Mouse (Mus musculus): ENCODE data around the gene Tmem147. TPM values are rescaled to one million over a fixed set of nuclear protein-coding genes. Genes with fewer than 3 reads are reported as not detected.
"Not testable (repeated sequence)": the region's sequence is repeated elsewhere in the genome, so short reads cannot be mapped to it uniquely, and the experiment has no call there.

The Tmem147 gene
- total RNA-seq, 1 experiment: 137 TPM

- H3K27ac ChIP-seq (ENCODE audit: insufficient read depth, low read depth, low read length, poor library complexity, severe bottlenecking): no peak overlapping the region
- DNase-seq (ENCODE audit: low read depth, low spot score): no peak
- no peak overlapping the region for H3K9ac ChIP-seq (ENCODE audit: insufficient read depth, low read depth, low read length, poor library complexity, severe bottlenecking)
- no peaks in the 10 kb centered on the region for H3K9me3 ChIP-seq (ENCODE audit: control insufficient read depth, insufficient read depth, low read depth, low read length)
- H3K4me3 ChIP-seq (ENCODE audit: insufficient read depth in 1 of 2, low read depth in 1 of 2, low read length in 2 of 2, poor library complexity in 1 of 2, severe bottlenecking in 1 of 2): no peak overlapping the region
- in situ Hi-C loops (cut with MboI; ENCODE audit: low sequenced_read_pairs in 2 of 2, unreplicated experiment in 2 of 2): no loop called here
- H3K36me3 ChIP-seq (ENCODE audit: control insufficient read depth, insufficient read depth, low read length, poor library complexity, severe bottlenecking): no peaks in the 10 kb centered on the region
- TF ChIP-seq HCFC1 (IDR thresholded peaks at IDR 0.05; ENCODE audit: borderline replicate concordance, insufficient read depth, low read length) (no peak), ZC3H11A (IDR thresholded peaks at IDR 0.05; ENCODE audit: borderline replicate concordance, low read depth, low read length) (no peak), ZNF384 (IDR thresholded peaks at IDR 0.05; ENCODE audit: low read depth, low read length) (no peak), CHD2 (IDR thresholded peaks at IDR 0.05; ENCODE audit: low read depth, low read length) (no peak), MAFK (IDR thresholded peaks at IDR 0.05; ENCODE audit: insufficient read depth, low read depth, low read length) (no peak)
- H3K4me1 ChIP-seq (ENCODE audit: control insufficient read depth in 2 of 2, insufficient read depth in 2 of 2, low read length in 2 of 2, poor library complexity in 1 of 2): peaks cover 2 to 12% of the 10 kb centered on the region in 2 experiments; a peak in 2 of 4 replicates
Observed at GRCm38 (mm10) chr7:30749824-30750606, 20.7 kb upstream of the Tmem147 start.

- H3K4me1 ChIP-seq (ENCODE audit: control insufficient read depth in 2 of 2, insufficient read depth in 2 of 2, low read length in 2 of 2, poor library complexity in 1 of 2): peaks cover 2 to 14% of the 10 kb centered on the region in 2 experiments; a peak in 2 of 4 replicates
- no peaks in the 10 kb centered on the region for H3K9me3 ChIP-seq (ENCODE audit: control insufficient read depth, insufficient read depth, low read depth, low read length)
- no peak overlapping the region for H3K4me3 ChIP-seq (ENCODE audit: insufficient read depth in 1 of 2, low read depth in 1 of 2, low read length in 2 of 2, poor library complexity in 1 of 2, severe bottlenecking in 1 of 2)
- H3K9ac ChIP-seq (ENCODE audit: insufficient read depth, low read depth, low read length, poor library complexity, severe bottlenecking): no peak overlapping the region
- no peak for DNase-seq (ENCODE audit: low read depth, low spot score)
- no peak overlapping the region for H3K27ac ChIP-seq (ENCODE audit: insufficient read depth, low read depth, low read length, poor library complexity, severe bottlenecking)
- in situ Hi-C loops (cut with MboI; ENCODE audit: low sequenced_read_pairs in 2 of 2, unreplicated experiment in 2 of 2): no loop called here
- TF ChIP-seq ZNF384 (IDR thresholded peaks at IDR 0.05; ENCODE audit: low read depth, low read length): no peak
- no peaks in the 10 kb centered on the region for H3K36me3 ChIP-seq (ENCODE audit: control insufficient read depth, insufficient read depth, low read length, poor library complexity, severe bottlenecking)
Observed at GRCm38 (mm10) chr7:30747525-30748204, 18.3 kb upstream of the Tmem147 start.

- Histone ChIP-seq H3K9ac (ENCODE audit: insufficient read depth, low read depth, low read length, poor library complexity, severe bottlenecking) (no peak overlapping the region), H3K4me1 (ENCODE audit: control insufficient read depth in 2 of 2, insufficient read depth in 2 of 2, low read length in 2 of 2, poor library complexity in 1 of 2) (0 out of 4 replicates have a peak, but pooled peaks cover 0 to 2% of the 10 kb centered on the region in 2 experiments), H3K9me3 (ENCODE audit: control insufficient read depth, insufficient read depth, low read depth, low read length) (no peaks in the 10 kb centered on the region), H3K4me3 (ENCODE audit: insufficient read depth in 1 of 2, low read depth in 1 of 2, low read length in 2 of 2, poor library complexity in 1 of 2, severe bottlenecking in 1 of 2) (no peak overlapping the region), H3K27ac (ENCODE audit: insufficient read depth, low read depth, low read length, poor library complexity, severe bottlenecking) (no peak overlapping the region), H3K36me3 (ENCODE audit: control insufficient read depth, insufficient read depth, low read length, poor library complexity, severe bottlenecking) (no peaks in the 10 kb centered on the region)
- in situ Hi-C loops (cut with MboI; ENCODE audit: low sequenced_read_pairs in 2 of 2, unreplicated experiment in 2 of 2): no loop called here
- no peak for TF ChIP-seq ZC3H11A (IDR thresholded peaks at IDR 0.05; ENCODE audit: borderline replicate concordance, low read depth, low read length)
- no peak for TF ChIP-seq HCFC1 (IDR thresholded peaks at IDR 0.05; ENCODE audit: borderline replicate concordance, insufficient read depth, low read length)
- TF ChIP-seq CHD2 (IDR thresholded peaks at IDR 0.05; ENCODE audit: low read depth, low read length): no peak
- no peak for TF ChIP-seq ZNF384 (IDR thresholded peaks at IDR 0.05; ENCODE audit: low read depth, low read length)
- TF ChIP-seq MAFK (IDR thresholded peaks at IDR 0.05; ENCODE audit: insufficient read depth, low read depth, low read length): no peak
- DNase-seq (ENCODE audit: low read depth, low spot score): no peak
Observed at GRCm38 (mm10) chr7:30744022-30744598, 14.8 kb upstream of the Tmem147 start.

- H3K36me3 ChIP-seq (ENCODE audit: control insufficient read depth, insufficient read depth, low read length, poor library complexity, severe bottlenecking); H3K27ac ChIP-seq (ENCODE audit: insufficient read depth, low read depth, low read length, poor library complexity, severe bottlenecking); DNase-seq (ENCODE audit: low read depth, low spot score); in situ Hi-C loops (cut with MboI; ENCODE audit: low sequenced_read_pairs in 2 of 2, unreplicated experiment in 2 of 2); H3K4me3 ChIP-seq (ENCODE audit: insufficient read depth in 1 of 2, low read depth in 1 of 2, low read length in 2 of 2, poor library complexity in 1 of 2, severe bottlenecking in 1 of 2); H3K9me3 ChIP-seq (ENCODE audit: control insufficient read depth, insufficient read depth, low read depth, low read length); H3K9ac ChIP-seq (ENCODE audit: insufficient read depth, low read depth, low read length, poor library complexity, severe bottlenecking); H3K4me1 ChIP-seq (ENCODE audit: control insufficient read depth in 2 of 2, insufficient read depth in 2 of 2, low read length in 2 of 2, poor library complexity in 1 of 2): not testable (repeated sequence)
Observed at GRCm38 (mm10) chr7:30743617-30744016, 14.3 kb upstream of the Tmem147 start, which contains the start of gene Gapdhs. Gene Gapdhs, minus strand, starts transcription at chr7:30743681.

- H3K9ac ChIP-seq (ENCODE audit: insufficient read depth, low read depth, low read length, poor library complexity, severe bottlenecking); H3K9me3 ChIP-seq (ENCODE audit: control insufficient read depth, insufficient read depth, low read depth, low read length); in situ Hi-C loops (cut with MboI; ENCODE audit: low sequenced_read_pairs in 2 of 2, unreplicated experiment in 2 of 2); H3K36me3 ChIP-seq (ENCODE audit: control insufficient read depth, insufficient read depth, low read length, poor library complexity, severe bottlenecking); H3K4me3 ChIP-seq (ENCODE audit: insufficient read depth in 1 of 2, low read depth in 1 of 2, low read length in 2 of 2, poor library complexity in 1 of 2, severe bottlenecking in 1 of 2); DNase-seq (ENCODE audit: low read depth, low spot score); H3K27ac ChIP-seq (ENCODE audit: insufficient read depth, low read depth, low read length, poor library complexity, severe bottlenecking); H3K4me1 ChIP-seq (ENCODE audit: control insufficient read depth in 2 of 2, insufficient read depth in 2 of 2, low read length in 2 of 2, poor library complexity in 1 of 2): not testable (repeated sequence)
Observed at GRCm38 (mm10) chr7:30742570-30742969, 13.2 kb upstream of the Tmem147 start.
